Mouse (Mus musculus): ENCODE measurements around the gene Chd9.
A peak's percentile ranks its signal among the peaks of the same experiment; 100 is the strongest.
"Not testable (repeated sequence)": the region's sequence is repeated elsewhere in the genome, so short reads cannot be mapped to it uniquely, and the experiment has no call there.

Gene Chd9

DNA sequence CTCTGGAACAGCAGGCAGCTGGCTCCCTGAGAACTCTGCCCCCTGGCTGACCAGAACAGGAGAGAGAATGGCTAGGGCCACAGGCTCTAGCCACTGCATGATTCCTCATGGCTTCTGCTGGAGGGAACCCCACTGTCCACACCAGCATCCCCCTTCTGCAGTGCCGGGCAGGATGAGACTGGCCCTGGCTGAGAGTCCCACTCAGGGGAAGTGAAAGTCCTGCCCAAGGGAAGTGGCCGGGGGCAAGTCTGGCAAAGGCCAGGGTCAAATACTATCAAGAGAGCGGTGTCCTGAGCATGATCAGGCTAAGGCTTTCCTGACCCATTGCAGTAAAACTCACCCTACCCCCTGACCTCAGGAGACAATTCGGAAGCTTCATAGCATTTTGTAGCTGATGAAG lies 44.9 kb downstream of the Chd9 start:
- no peak for DNase-seq

DNA sequence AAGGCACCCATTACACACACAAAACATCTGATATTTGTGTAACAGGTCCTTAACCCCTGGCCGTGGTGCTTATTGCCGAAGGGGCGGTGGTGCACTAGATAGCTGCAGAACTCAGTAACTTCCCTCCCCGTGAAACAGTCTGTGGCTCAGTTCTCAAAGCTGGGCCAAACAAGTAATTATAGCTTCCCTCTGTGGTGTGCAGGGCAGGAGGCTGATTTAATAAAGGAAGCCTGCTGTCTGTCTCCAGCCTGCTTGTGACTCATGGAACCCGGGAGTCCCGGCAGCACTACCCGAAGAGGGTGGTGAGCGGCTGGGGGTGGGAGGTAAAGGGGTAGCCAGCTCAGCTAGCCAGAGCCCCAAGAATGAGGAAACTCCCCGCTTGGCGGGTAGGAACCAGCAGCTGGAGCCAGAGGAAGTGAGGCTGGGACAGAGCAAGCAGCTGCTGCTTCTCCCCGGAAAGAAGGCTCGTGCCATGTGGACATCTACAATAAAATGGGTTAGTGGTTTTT lies 48.1 kb downstream of the Chd9 start:
- peak; percentile 60 for DNase-seq

GRCm38 (mm10) chr8:90876722-90877429 lies 48.7 kb downstream of the Chd9 start:
- DNase-seq: peak; percentile 68

DNA sequence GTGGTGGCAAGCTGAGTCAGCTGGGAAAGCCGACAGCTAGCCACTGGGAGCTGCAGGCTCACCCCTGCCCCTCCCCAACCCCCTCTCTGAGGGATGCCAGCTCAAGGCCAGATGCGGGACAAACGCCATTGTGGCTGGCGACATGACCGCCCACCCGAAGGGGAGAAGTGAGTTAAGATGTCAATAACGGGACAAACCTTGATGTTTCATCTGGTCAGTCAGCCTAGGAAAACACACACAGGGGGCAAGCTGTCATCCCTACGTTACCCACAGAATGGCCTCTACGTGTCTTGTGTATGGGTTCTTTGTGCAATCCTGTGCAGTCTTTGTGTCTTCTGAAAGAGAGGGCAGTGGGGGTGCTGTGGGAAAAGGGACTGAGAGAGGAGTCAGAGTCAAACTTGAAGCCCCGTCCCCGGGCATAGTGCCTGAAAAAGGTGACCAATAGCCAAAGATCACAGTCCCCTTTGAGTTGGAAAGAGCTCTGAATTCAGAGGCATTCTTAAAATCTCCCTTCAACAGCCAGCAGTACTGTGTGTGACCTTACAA lies 49.4 kb downstream of the Chd9 start:
- DNase-seq: no peak

DNA sequence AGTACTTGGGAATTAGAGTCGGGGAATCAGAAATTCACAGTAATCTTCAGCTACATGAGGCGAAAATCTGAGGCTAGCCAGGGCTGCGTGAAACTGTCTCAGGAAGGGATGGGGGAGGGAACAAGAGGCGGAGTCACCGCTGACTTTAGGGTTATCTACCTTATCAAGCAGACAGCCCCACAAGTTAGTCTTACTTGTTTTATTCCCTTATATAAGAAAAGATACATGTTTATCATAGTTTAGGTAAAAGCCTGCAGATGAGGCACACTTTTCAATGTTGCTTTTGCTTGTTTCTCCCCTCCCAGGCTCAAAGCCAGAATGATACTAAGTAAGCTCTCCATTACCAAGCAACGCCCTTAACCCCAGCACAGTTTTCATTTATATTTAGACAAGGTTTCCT lies 50.4 kb downstream of the Chd9 start:
- DNase-seq: no peak

DNA sequence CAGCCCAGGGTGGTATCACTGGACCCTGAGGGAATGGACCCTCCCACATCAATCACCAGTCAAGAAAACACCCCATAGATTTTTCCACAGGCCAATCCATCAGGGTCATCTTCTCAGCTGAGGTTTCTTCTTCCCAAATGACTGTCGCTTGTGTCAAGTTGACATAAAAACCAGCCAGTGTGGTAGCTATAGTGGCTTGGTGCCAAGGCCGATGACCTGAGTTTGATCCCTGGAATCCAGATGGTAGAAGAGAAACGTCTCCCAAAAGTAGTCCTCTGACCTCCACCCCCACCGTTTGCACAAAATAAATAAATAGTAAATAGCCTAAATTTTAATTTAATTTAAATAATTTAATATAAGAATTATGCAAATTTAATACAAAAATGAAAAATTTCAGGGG lies 51.9 kb downstream of the Chd9 start:
- no peak for DNase-seq

GRCm38 (mm10) chr8:90881181-90881580 lies 53.0 kb downstream of the Chd9 start:
- no peak for DNase-seq

- no peak for DNase-seq
These were observed 54.0 kb downstream of the Chd9 start for GRCm38 (mm10) chr8:90882088-90882691.

GRCm38 (mm10) chr8:90885671-90886368 lies 57.7 kb downstream of the Chd9 start:
- DNase-seq: no peak

GRCm38 (mm10) chr8:90886369-90886712 lies 58.2 kb downstream of the Chd9 start:
- not testable (repeated sequence) for DNase-seq

- not testable (repeated sequence) for DNase-seq
These were observed 59.2 kb downstream of the Chd9 start for GRCm38 (mm10) chr8:90887328-90887727.

DNA sequence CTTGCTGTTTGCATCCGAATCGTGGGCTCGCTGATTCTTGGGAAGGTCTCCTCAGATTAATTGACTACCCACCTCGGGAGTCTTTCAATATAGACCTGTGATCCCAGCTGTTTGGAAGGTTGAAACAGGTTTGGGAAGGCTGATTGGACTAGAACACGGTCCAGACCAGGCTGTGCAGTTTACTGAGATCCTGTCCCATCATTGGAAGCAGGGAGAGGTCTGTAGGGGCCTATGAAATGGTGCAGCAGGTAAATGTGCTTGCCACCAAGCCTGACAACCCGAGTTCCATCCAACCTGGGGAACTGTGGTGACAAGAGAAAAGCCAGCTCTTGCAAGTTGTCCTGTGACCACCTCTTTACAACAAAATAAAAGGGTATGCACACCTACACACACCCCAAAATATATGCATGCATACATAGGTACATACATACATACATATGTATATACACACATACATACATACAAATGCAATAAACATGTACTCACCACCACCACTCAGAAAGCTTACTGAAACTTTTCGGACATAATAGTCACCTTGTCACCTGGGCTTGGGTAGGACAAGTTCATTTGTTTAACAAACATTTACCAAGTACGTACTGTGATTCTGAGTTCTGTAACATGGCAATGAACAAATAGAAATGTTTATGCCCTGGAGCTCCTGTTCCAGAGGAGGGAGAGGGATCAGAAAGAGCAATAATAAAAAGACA lies 63.9 kb downstream of the Chd9 start:
- DNase-seq: no peak

DNA sequence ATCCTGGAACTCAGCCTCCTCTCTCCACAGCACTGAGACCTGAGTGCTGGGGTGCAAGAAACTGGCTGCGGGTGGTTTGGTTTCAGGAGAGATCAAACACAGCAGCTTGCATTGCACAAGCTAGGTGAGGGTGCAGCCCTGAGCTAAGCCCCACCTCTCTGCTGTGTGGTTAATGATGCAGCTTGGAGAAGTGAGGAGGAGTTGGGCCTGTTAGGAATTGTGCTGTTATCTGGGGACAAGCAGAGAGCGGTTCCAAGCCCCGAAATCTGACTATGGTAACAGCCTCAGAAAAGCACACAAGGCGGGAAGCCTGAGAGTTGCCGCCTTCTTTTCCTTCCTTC lies 64.4 kb downstream of the Chd9 start:
- no peak for DNase-seq

- peak; percentile 17 for DNase-seq
These were observed 66.2 kb downstream of the Chd9 start for GRCm38 (mm10) chr8:90894231-90894914.

DNA sequence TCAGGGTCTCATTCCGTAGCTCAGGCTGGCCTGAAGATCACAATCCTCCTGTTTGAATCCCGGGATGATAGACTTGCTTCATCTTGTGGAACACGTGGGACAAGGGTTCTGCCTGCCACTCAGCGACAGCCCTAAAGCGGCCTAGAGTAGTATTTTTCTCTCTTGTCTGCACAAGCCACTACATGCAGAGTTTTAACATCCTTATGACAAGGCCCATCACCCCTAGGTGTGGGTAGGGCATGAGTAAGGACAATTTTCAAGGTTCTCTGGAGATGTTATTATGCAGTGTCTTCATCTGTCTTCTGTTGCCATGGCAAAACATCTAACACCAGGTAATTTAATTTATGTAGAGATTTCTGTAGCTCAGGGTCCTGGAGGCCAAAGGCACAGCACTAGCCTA lies 69.2 kb downstream of the Chd9 start:
- no peak for DNase-seq

DNA sequence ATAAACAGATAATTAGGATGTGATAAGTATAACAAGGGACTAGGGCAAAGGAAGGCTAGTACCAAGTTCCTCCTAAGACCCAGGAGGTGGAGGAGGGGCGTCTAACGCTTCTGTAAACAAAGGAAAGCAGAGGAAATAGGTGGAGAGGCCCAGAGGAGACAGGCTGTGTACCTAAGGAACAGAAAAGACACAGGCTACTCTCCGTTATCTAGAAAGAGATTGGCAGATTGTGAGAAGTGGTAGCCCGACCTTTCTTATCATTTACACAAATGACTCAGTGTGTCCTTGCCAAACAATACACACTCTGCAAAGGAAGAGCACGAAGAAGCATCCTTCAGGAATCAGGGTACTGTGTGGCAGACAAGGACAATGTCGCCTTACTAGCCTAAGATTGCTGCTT lies 70.4 kb downstream of the Chd9 start:
- no peak for DNase-seq

DNA sequence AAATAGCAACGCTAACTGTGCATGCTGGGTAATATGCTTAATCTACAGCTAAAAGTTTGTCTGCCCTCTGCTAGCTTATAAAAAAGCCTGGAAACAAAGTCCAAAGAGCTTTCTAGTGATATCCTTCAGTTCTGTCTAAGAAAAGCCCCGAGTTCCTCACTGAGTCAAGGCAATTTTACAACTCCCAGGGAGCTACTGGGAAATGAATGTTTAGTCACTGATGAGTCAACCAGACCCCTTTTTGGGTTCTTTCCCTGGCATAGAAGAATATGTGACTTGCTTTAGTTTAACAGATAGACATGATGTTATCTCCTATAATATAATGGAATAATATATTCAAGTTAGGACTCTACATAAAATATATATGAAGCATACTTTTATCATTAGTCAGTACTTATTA lies 73.8 kb downstream of the Chd9 start:
- DNase-seq: no peak

- no peak for DNase-seq
These were observed 76.1 kb downstream of the Chd9 start for GRCm38 (mm10) chr8:90904171-90904706.

- DNase-seq: no peak
These were observed 78.8 kb downstream of the Chd9 start for GRCm38 (mm10) chr8:90906922-90907321.

DNA sequence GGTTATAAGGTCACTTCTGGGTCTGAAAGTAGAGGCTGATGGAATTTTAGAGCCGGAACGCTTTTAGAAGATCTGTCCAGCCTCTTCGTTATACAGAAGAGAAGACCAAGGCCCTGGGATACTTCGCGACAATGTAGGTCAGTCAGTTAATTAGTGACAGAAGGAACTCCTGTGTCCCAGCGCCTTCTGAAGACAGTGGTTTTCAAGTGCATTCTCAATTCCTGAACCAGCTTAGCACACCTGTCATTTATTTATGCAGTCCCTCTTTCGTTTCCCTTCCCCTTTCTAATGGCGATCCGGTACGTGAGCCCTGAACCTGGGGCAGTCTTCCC lies 79.3 kb downstream of the Chd9 start:
- no peak for DNase-seq

- DNase-seq: peak; percentile 90
These were observed 79.8 kb downstream of the Chd9 start for GRCm38 (mm10) chr8:90907848-90908551.

All from right cerebral cortex, postnatal 14 days (tissue).